Mouse (Mus musculus): ENCODE data around the gene Edem1. TPM values are rescaled to one million over a fixed set of nuclear protein-coding genes. Genes with fewer than 3 reads are reported as not detected.

Gene Edem1
- 240 TPM for polyA plus RNA-seq (2014; fragmentation: Illumina TruSeq; extraction: RNeasy Lipid Tissue Mini Kit (QIAGEN cat#74804); ENCODE audit: low read depth, low replicate concordance)

DNA sequence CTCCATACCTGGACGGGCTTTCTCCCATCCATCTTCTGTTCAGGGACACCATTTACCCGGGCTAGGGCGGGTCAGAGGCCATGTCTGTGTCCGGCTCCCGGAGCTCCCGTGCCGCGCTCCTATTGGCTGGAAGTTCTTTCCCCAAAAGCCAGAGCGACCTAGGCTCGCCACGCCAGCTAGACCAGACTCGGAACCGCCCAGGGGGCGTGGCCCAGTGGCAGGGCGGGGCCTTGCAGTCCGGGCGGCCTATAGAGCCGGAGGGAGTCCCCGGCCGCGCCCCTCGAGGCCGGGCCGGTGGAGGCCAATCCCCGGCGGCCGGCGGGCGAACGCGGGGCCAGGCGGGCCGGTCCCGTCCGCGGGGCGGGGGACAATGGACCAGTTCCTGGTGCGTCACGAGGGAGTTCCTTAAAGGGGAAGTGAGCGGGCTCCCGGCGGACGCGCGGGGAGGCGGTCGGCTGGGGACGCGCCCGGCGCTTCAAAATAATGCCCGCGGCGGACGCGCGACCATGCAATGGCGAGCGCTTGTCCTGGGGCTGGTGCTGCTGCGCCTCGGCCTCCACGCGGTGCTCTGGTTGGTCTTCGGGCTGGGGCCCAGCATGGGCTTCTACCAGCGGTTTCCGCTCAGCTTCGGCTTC, at the start of gene Edem1:
Edem1 (plus strand) TSS at position 408 of the 635 bp plus-strand sequence.

DNA sequence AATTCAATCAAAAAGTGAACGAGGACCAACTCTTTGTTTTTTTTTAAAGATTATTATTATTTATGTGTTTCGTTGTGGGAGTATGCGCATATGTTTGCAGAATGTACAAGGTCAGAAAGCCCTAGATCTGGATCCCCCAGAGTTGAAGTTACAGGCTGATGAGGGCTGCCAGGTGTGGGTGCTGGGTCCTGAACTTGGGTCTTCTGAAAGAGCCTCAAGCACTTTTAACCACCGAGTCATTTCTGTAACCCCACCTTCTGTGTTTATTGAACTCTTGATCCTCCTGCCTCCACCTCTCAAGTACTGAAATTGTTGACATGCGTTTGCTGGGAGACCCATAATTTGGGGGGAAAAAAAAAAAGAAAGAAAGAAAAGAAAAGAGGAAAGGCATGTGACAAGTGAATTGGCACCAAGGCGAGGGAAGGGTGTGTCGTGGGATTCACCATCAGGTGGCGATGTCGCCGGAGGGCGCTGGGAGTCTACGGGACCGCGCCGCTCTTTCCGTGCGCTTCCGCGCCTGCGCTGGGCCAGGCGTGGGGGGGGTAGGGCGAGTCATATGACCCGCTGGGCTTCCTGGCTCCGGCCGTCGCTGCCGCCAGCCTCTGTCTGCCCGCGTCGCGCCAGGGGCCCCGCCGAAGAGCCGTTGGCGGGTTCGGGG, 45.8 kb upstream of the Edem1 start, which contains the start of gene Arl8b:
Arl8b (plus strand) TSS at position 574 of the 658 bp plus-strand sequence.

Other genes with a start within 250 kb of the Edem1 start
- gene Bhlhe40, start 168.0 kb upstream of the Edem1 start, polyA plus RNA-seq (2014; fragmentation: Illumina TruSeq; extraction: RNeasy Lipid Tissue Mini Kit (QIAGEN cat#74804); ENCODE audit: low read depth, low replicate concordance): 62.3 TPM
- 218 TPM for gene Arl8b, start 45.5 kb upstream of the Edem1 start, polyA plus RNA-seq (2014; fragmentation: Illumina TruSeq; extraction: RNeasy Lipid Tissue Mini Kit (QIAGEN cat#74804); ENCODE audit: low read depth, low replicate concordance)